Mouse (Mus musculus) MEL (cell line): Measurements from ENCODE around the gene Sat2. TPM values are rescaled to one million over a fixed set of nuclear protein-coding genes. Genes with fewer than 3 reads are reported as not detected.
A peak's percentile ranks its signal among the peaks of the same experiment; 100 is the strongest.

Experiments used
- DNase-seq: peaks from one replicate; pipeline ENCODE4 v3.0.0; 2011; ENCODE audit warnings: low read depth, low spot score
- H3K27ac ChIP-seq: 2 replicates; pipeline ENCODE4 v1.5.1; 2012; ENCODE audit warnings: low read depth, mild to moderate bottlenecking, control low read depth, low read length, moderate library complexity; ENCODE audit not compliant: control insufficient read depth
- H3K27me3 ChIP-seq, 2 experiments: fragments of 150-350 bp in 1 of 2; sonication (generic) in 1 of 2; 2 replicates each; pipeline ENCODE4 v1.6.1; 2012; ENCODE audit warnings: low read length in 2 of 2, mild to moderate bottlenecking in 2 of 2, improper control_type of control experiment in 1 of 2, moderate library complexity in 1 of 2; ENCODE audit not compliant: insufficient read depth in 2 of 2, control insufficient read depth in 1 of 2
- H3K36me3 ChIP-seq, 2 experiments: 2 replicates each; pipeline ENCODE4 v1.6.1; 2012 to 2014; ENCODE audit warnings: low read length in 2 of 2, improper control_type of control experiment in 1 of 2, inconsistent platforms in 1 of 2, mild to moderate bottlenecking in 1 of 2; ENCODE audit not compliant: insufficient read depth in 2 of 2, control insufficient read depth in 1 of 2
- H3K4me1 ChIP-seq, 2 experiments: fragments of 150-350 bp in 1 of 2; sonication (generic) in 1 of 2; 2 replicates each; pipeline ENCODE4 v1.6.1; 2012; ENCODE audit warnings: low read length in 2 of 2, improper control_type of control experiment in 1 of 2, mild to moderate bottlenecking in 1 of 2; ENCODE audit not compliant: insufficient read depth in 2 of 2, control insufficient read depth in 1 of 2
- H3K4me3 ChIP-seq, 2 experiments: fragments of 150-350 bp in 1 of 2; sonication (generic) in 1 of 2; 2 replicates each; pipeline ENCODE4 v1.5.1; 2012; ENCODE audit warnings: low read depth in 2 of 2, low read length in 2 of 2, mild to moderate bottlenecking in 2 of 2, moderate library complexity in 2 of 2, control low read depth in 1 of 2, improper control_type of control experiment in 1 of 2; ENCODE audit not compliant: control insufficient read depth in 1 of 2, insufficient read depth in 1 of 2
- H3K79me2 ChIP-seq: 2 replicates; pipeline ENCODE4 v1.6.1; 2012; ENCODE audit warnings: mild to moderate bottlenecking, low read length, moderate library complexity; ENCODE audit not compliant: control insufficient read depth, poor library complexity, insufficient read depth
- H3K9ac ChIP-seq: 2 replicates; pipeline ENCODE4 v1.6.1; 2012; ENCODE audit warnings: low read depth, mild to moderate bottlenecking, control low read depth, low read length, moderate library complexity; ENCODE audit not compliant: control insufficient read depth, poor library complexity, severe bottlenecking
- H3K9me3 ChIP-seq: fragments of 150-350 bp; sonication (generic); replicated peaks from 2 replicates; pipeline ENCODE4 v1.6.1; 2012; ENCODE audit warnings: mild to moderate bottlenecking, low read length, improper control_type of control experiment, moderate library complexity; ENCODE audit not compliant: insufficient read depth
- BHLHE40 ChIP-seq: IDR thresholded peaks from 2 replicates; pipeline ENCODE4 v1.6.1; 2012; ENCODE audit warnings: low read depth, mild to moderate bottlenecking, inconsistent platforms, low read length, improper control_type of control experiment, borderline replicate concordance
- CHD1 ChIP-seq: IDR thresholded peaks from 2 replicates; pipeline ENCODE4 v1.6.1; 2012; ENCODE audit warnings: low read depth, mild to moderate bottlenecking, inconsistent platforms, low read length, improper control_type of control experiment
- CHD2 ChIP-seq: IDR thresholded peaks from 2 replicates; pipeline ENCODE4 v1.6.1; 2011; ENCODE audit warnings: low read length, improper control_type of control experiment
- CTCF ChIP-seq, 3 experiments: IDR thresholded peaks in 2 of 3; conservative IDR thresholded peaks in 1 of 3; 2 replicates each; pipeline ENCODE4 v1.5.1; 2011 to 2012; ENCODE audit warnings: low read length in 3 of 3, low read depth in 2 of 3, mild to moderate bottlenecking in 2 of 3, improper control_type of control experiment in 1 of 3, inconsistent platforms in 1 of 3, mixed read lengths in 1 of 3, moderate library complexity in 1 of 3; ENCODE audit not compliant: control insufficient read depth in 1 of 3, insufficient read depth in 1 of 3, poor library complexity in 1 of 3, severe bottlenecking in 1 of 3
- E2F4 ChIP-seq: IDR thresholded peaks from 2 replicates; pipeline ENCODE4 v1.6.1; 2011; ENCODE audit warnings: low read depth, low read length, improper control_type of control experiment, borderline replicate concordance
- ELF1 ChIP-seq: IDR thresholded peaks from 2 replicates; pipeline ENCODE4 v1.6.1; 2014; ENCODE audit warnings: low read depth, mild to moderate bottlenecking, inconsistent platforms, low read length, improper control_type of control experiment, moderate library complexity
- EP300 ChIP-seq, 2 experiments: IDR thresholded peaks; 2 replicates each; pipeline ENCODE4 v1.6.1; 2011; ENCODE audit warnings: improper control_type of control experiment in 2 of 2, low read length in 2 of 2, low read depth in 1 of 2, mild to moderate bottlenecking in 1 of 2
- ETS1 ChIP-seq: IDR thresholded peaks from 2 replicates; pipeline ENCODE4 v1.6.1; 2012; ENCODE audit warnings: low read depth, mild to moderate bottlenecking, inconsistent platforms, low read length, improper control_type of control experiment, moderate library complexity
- GABPA ChIP-seq: IDR thresholded peaks from 2 replicates; pipeline ENCODE4 v1.6.1; 2012; ENCODE audit warnings: low read depth, mild to moderate bottlenecking, inconsistent platforms, low read length, improper control_type of control experiment, moderate library complexity
- GATA1 ChIP-seq: IDR thresholded peaks from 2 replicates; pipeline ENCODE4 v1.6.1; 2011; ENCODE audit warnings: low read depth, low read length, improper control_type of control experiment
- HCFC1 ChIP-seq: IDR thresholded peaks from 2 replicates; pipeline ENCODE4 v1.6.1; 2012; ENCODE audit warnings: low read depth, mild to moderate bottlenecking, inconsistent platforms, low read length, improper control_type of control experiment, moderate library complexity
- JUND ChIP-seq: IDR thresholded peaks from 2 replicates; pipeline ENCODE4 v1.6.1; 2011; ENCODE audit warnings: low read depth, mild to moderate bottlenecking, improper control_type of control experiment, low read length
- KAT2A ChIP-seq: conservative IDR thresholded peaks from 2 replicates; pipeline ENCODE4 v1.6.1; 2012; ENCODE audit warnings: low read depth, low read length, improper control_type of control experiment, inconsistent platforms
- MAFK ChIP-seq: IDR thresholded peaks from 2 replicates; pipeline ENCODE4 v1.6.1; 2011; ENCODE audit warnings: low read depth, mild to moderate bottlenecking, low read length, improper control_type of control experiment, borderline replicate concordance
- MAX ChIP-seq: IDR thresholded peaks from 2 replicates; pipeline ENCODE4 v1.6.1; 2011; ENCODE audit warnings: low read length, improper control_type of control experiment
- MAZ ChIP-seq: IDR thresholded peaks from 2 replicates; pipeline ENCODE4 v1.6.1; 2012; ENCODE audit warnings: low read depth, mild to moderate bottlenecking, inconsistent platforms, low read length, improper control_type of control experiment
- MEF2A ChIP-seq: IDR thresholded peaks from 2 replicates; pipeline ENCODE4 v1.6.1; 2014; ENCODE audit warnings: low read depth, mild to moderate bottlenecking, inconsistent platforms, low read length, improper control_type of control experiment; ENCODE audit not compliant: poor library complexity, insufficient replicate concordance, severe bottlenecking; ENCODE audit errors: extremely low read depth
- MXI1 ChIP-seq: IDR thresholded peaks from 2 replicates; pipeline ENCODE4 v1.6.1; 2011; ENCODE audit warnings: mild to moderate bottlenecking, low read depth, low read length, improper control_type of control experiment
- MYB ChIP-seq: IDR thresholded peaks from 2 replicates; pipeline ENCODE4 v1.6.1; 2011; ENCODE audit warnings: mild to moderate bottlenecking, low read depth, low read length, improper control_type of control experiment
- MYC ChIP-seq: IDR thresholded peaks from 2 replicates; pipeline ENCODE4 v1.6.1; 2011; ENCODE audit warnings: low read depth, mild to moderate bottlenecking, low read length, improper control_type of control experiment, moderate library complexity
- NELFE ChIP-seq: IDR thresholded peaks from 2 replicates; pipeline ENCODE4 v1.6.1; 2011; ENCODE audit warnings: low read depth, low read length, improper control_type of control experiment
- NRF1 ChIP-seq: IDR thresholded peaks from 2 replicates; pipeline ENCODE4 v1.6.1; 2014; ENCODE audit warnings: low read depth, mild to moderate bottlenecking, inconsistent platforms, low read length, improper control_type of control experiment, moderate library complexity; ENCODE audit not compliant: poor library complexity, insufficient read depth, severe bottlenecking
- POLR2A ChIP-seq, 2 experiments: IDR thresholded peaks; 2 replicates each; pipeline ENCODE4 v1.6.1; 2011 to 2012; ENCODE audit warnings: low read length in 2 of 2, mild to moderate bottlenecking in 2 of 2, control low read depth in 1 of 2, improper control_type of control experiment in 1 of 2, low read depth in 1 of 2, moderate library complexity in 1 of 2; ENCODE audit not compliant: control insufficient read depth in 1 of 2, insufficient read depth in 1 of 2, poor library complexity in 1 of 2
- POLR2AphosphoS2 ChIP-seq: IDR thresholded peaks from 2 replicates; pipeline ENCODE4 v1.6.1; 2011; ENCODE audit warnings: low read length, improper control_type of control experiment
- POLR2AphosphoS5 ChIP-seq: IDR thresholded peaks from 2 replicates; pipeline ENCODE4 v1.6.1; 2012; ENCODE audit warnings: low read depth, borderline replicate concordance, mild to moderate bottlenecking, inconsistent platforms, low read length, moderate library complexity, mixed read lengths
- RAD21 ChIP-seq: IDR thresholded peaks from 2 replicates; pipeline ENCODE4 v1.6.1; 2011; ENCODE audit warnings: mild to moderate bottlenecking, low read depth, low read length, improper control_type of control experiment
- RCOR1 ChIP-seq: IDR thresholded peaks from 2 replicates; pipeline ENCODE4 v1.6.1; 2012; ENCODE audit warnings: low read depth, mild to moderate bottlenecking, inconsistent platforms, low read length, improper control_type of control experiment
- SIN3A ChIP-seq: IDR thresholded peaks from 2 replicates; pipeline ENCODE4 v1.6.1; 2012; ENCODE audit warnings: low read length, improper control_type of control experiment, inconsistent platforms
- SMC3 ChIP-seq: IDR thresholded peaks from 2 replicates; pipeline ENCODE4 v1.6.1; 2011; ENCODE audit warnings: low read depth, low read length, improper control_type of control experiment
- TAL1 ChIP-seq: IDR thresholded peaks from 2 replicates; pipeline ENCODE4 v1.6.1; 2012; ENCODE audit warnings: mild to moderate bottlenecking, inconsistent platforms, low read length, moderate library complexity, mixed read lengths
- TBP ChIP-seq: IDR thresholded peaks from 2 replicates; pipeline ENCODE4 v1.8.0; 2011; ENCODE audit warnings: low read depth, low read length, improper control_type of control experiment
- TCF12 ChIP-seq: IDR thresholded peaks from 2 replicates; pipeline ENCODE4 v1.6.1; 2014; ENCODE audit warnings: low read depth, mild to moderate bottlenecking, inconsistent platforms, low read length, improper control_type of control experiment, moderate library complexity
- USF1 ChIP-seq: IDR thresholded peaks from 2 replicates; pipeline ENCODE4 v1.6.1; 2014; ENCODE audit warnings: low read depth, mild to moderate bottlenecking, inconsistent platforms, low read length, improper control_type of control experiment, moderate library complexity
- USF2 ChIP-seq, 2 experiments: IDR thresholded peaks; 2 replicates each; pipeline ENCODE4 v1.6.1; 2011 to 2012; ENCODE audit warnings: improper control_type of control experiment in 2 of 2, low read length in 2 of 2, borderline replicate concordance in 1 of 2, inconsistent platforms in 1 of 2, low read depth in 1 of 2, mild to moderate bottlenecking in 1 of 2; ENCODE audit not compliant: insufficient read depth in 1 of 2
- ZC3H11A ChIP-seq: IDR thresholded peaks from 2 replicates; pipeline ENCODE4 v1.6.1; 2012; ENCODE audit warnings: low read depth, mild to moderate bottlenecking, inconsistent platforms, low read length, improper control_type of control experiment
- ZKSCAN1 ChIP-seq: IDR thresholded peaks from 2 replicates; pipeline ENCODE4 v1.6.1; 2012; ENCODE audit warnings: low read depth, mild to moderate bottlenecking, inconsistent platforms, low read length, improper control_type of control experiment, moderate library complexity
- ZMIZ1 ChIP-seq: IDR thresholded peaks from 2 replicates; pipeline ENCODE4 v1.6.1; 2012; ENCODE audit warnings: low read depth, mild to moderate bottlenecking, inconsistent platforms, low read length, improper control_type of control experiment, moderate library complexity
- ZNF384 ChIP-seq: IDR thresholded peaks from 2 replicates; pipeline ENCODE4 v1.6.1; 2012; ENCODE audit warnings: low read depth, mild to moderate bottlenecking, inconsistent platforms, low read length, improper control_type of control experiment
- polyA plus RNA-seq, 2 experiments: library from polyadenylated mRNA; stranded (reverse) in 1 of 2; unstranded in 1 of 2; fragments of >175 nt in 1 of 2; fragments of >200 nt in 1 of 2; gene quantifications; 2 replicates each; pipeline versions ENCODE4 v1.2.1 to v1.2.4; 2012; ENCODE audit warnings: low replicate concordance in 2 of 2, low read depth in 1 of 2; ENCODE audit not compliant: insufficient read length in 2 of 2, insufficient read depth in 1 of 2, missing spikeins in 1 of 2
- total RNA-seq: library from RNA; depleted of rRNA; stranded (reverse); fragments of 300-350 nt; gene quantifications from 2 replicates; pipeline ENCODE4 v1.2.3, GENCODE M21; 2012

Gene Sat2
- total and polyA plus RNA-seq, 3 experiments = not detected

- no peaks in the 10 kb centered on the region for H3K27me3 ChIP-seq
- H3K4me1 ChIP-seq = peaks cover 24 to 41% of the 10 kb centered on the region in 2 experiments
- H3K9ac ChIP-seq = peak overlapping the region; percentile 66
- H3K4me3 ChIP-seq = peak overlapping the region; percentile 24 to 27
- peak; percentile 94 for DNase-seq
- peaks cover 6% of the 10 kb centered on the region for H3K79me2 ChIP-seq
- peaks cover 0 to 26% of the 10 kb centered on the region in 2 experiments; a peak in 2 of 4 replicates for H3K36me3 ChIP-seq
- no peaks in the 10 kb centered on the region for H3K9me3 ChIP-seq
- H3K27ac ChIP-seq = peak overlapping the region; percentile 91
- TF ChIP-seq HCFC1 (peak; percentile 63), ZKSCAN1 (no peak), TAL1 (no peak), MAZ (peak; percentile 59), ELF1 (no peak), POLR2AphosphoS2 (0 out of 2 replicates have a peak, but pooled peaks have one; percentile 60), TBP (peak; percentile 88), MEF2A (no peak), POLR2A (IDR thresholded peaks at IDR 0.05; ENCODE audit: control insufficient read depth in 1 of 2, insufficient read depth in 1 of 2, low read depth in 1 of 2, low read length in 2 of 2, poor library complexity in 1 of 2) (peak in 1 of 2 experiments; percentile 84; a peak in 2 of 4 replicates), USF2 (IDR thresholded peaks at IDR 0.05; ENCODE audit: borderline replicate concordance in 1 of 2, insufficient read depth in 1 of 2, low read depth in 1 of 2, low read length in 2 of 2) (peak; percentile 93 to 97), MXI1 (peak; percentile 96), GATA1 (peak; percentile 89), RAD21 (no peak), MAFK (no peak; the same call in 1 of the 2 replicates), CHD2 (no peak), ZMIZ1 (peak; percentile 82), TCF12 (peak; percentile 86), KAT2A (no peak), USF1 (peak; percentile 100), ZC3H11A (no peak), MYB (peak; percentile 99), E2F4 (no peak), ZNF384 (0 out of 2 replicates have a peak, but pooled peaks have one; percentile 40), POLR2AphosphoS5 (no peak), ETS1 (peak; percentile 95), CTCF (IDR thresholded peaks at IDR 0.05 in 2 of 3, conservative IDR thresholded peaks at IDR 0.05 in 1 of 3; ENCODE audit: control insufficient read depth in 1 of 3, insufficient read depth in 1 of 3, low read depth in 2 of 3, low read length in 3 of 3, poor library complexity in 1 of 3, severe bottlenecking in 1 of 3) (no peak), EP300 (IDR thresholded peaks at IDR 0.05; ENCODE audit: low read depth in 1 of 2, low read length in 2 of 2) (peak; percentile 85 to 97), GABPA (no peak), NRF1 (no peak), CHD1 (peak; percentile 94), BHLHE40 (peak; percentile 97), MYC (peak; percentile 98), RCOR1 (peak; percentile 66), NELFE (peak; percentile 70), SIN3A (peak; percentile 97), MAX (peak; percentile 99), SMC3 (no peak), JUND (no peak)
Observed at GRCm38 (mm10) chr11:69609416-69609815, 12.4 kb upstream of the Sat2 start.
